Mouse (Mus musculus): ENCODE measurements around the gene C1ql2. TPM values are rescaled to one million over a fixed set of nuclear protein-coding genes. Genes with fewer than 3 reads are reported as not detected.

C1ql2 gene
- polyA plus RNA-seq (2017; shearing (Covaris generic)), result not detected

GRCm38 (mm10) chr1:120340419-120341171 lies at the start of gene C1ql2:
Gene C1ql2, plus strand, starts transcription at chr1:120340582.
- ATAC-seq, result no peak

GRCm38 (mm10) chr1:120291709-120292108 lies 48.7 kb upstream of the C1ql2 start:
- no peak for ATAC-seq

- ATAC-seq, result no peak
Observed at GRCm38 (mm10) chr1:120293803-120294202, 46.6 kb upstream of the C1ql2 start.

GRCm38 (mm10) chr1:120296936-120297335 lies 43.4 kb upstream of the C1ql2 start:
- no peak for ATAC-seq

- no peak for ATAC-seq
Observed at GRCm38 (mm10) chr1:120305801-120306200, 34.6 kb upstream of the C1ql2 start.

GRCm38 (mm10) chr1:120321270-120322021 lies 18.9 kb upstream of the C1ql2 start:
- ATAC-seq, result no peak

- no peak for ATAC-seq
Observed at GRCm38 (mm10) chr1:120323131-120323561, 17.2 kb upstream of the C1ql2 start.

GRCm38 (mm10) chr1:120327714-120328113 lies 12.7 kb upstream of the C1ql2 start:
- no peak for ATAC-seq

GRCm38 (mm10) chr1:120328212-120328611 lies 12.2 kb upstream of the C1ql2 start:
- ATAC-seq, result no peak

GRCm38 (mm10) chr1:120331841-120332240 lies 8.5 kb upstream of the C1ql2 start:
- no peak for ATAC-seq

GRCm38 (mm10) chr1:120337970-120338369 lies 2.4 kb upstream of the C1ql2 start:
- ATAC-seq, result no peak

- ATAC-seq, result no peak
Observed at GRCm38 (mm10) chr1:120341172-120341675, 842 bp downstream of the C1ql2 start.

- no peak for ATAC-seq
Observed at GRCm38 (mm10) chr1:120341811-120342370, 1.5 kb downstream of the C1ql2 start.

GRCm38 (mm10) chr1:120342371-120342821 lies 2.0 kb downstream of the C1ql2 start:
- no peak for ATAC-seq

GRCm38 (mm10) chr1:120345001-120345400 lies 4.6 kb downstream of the C1ql2 start:
- ATAC-seq, result no peak

- no peak for ATAC-seq
Observed at GRCm38 (mm10) chr1:120354387-120354786, 14.0 kb downstream of the C1ql2 start.

- ATAC-seq, result no peak
Observed at GRCm38 (mm10) chr1:120357371-120358274, 17.2 kb downstream of the C1ql2 start.

GRCm38 (mm10) chr1:120363638-120364037 lies 23.3 kb downstream of the C1ql2 start:
- no peak for ATAC-seq

GRCm38 (mm10) chr1:120368138-120368537 lies 27.8 kb downstream of the C1ql2 start:
- ATAC-seq, result no peak

GRCm38 (mm10) chr1:120374131-120374530 lies 33.7 kb downstream of the C1ql2 start:
- no peak for ATAC-seq

GRCm38 (mm10) chr1:120374832-120375231 lies 34.5 kb downstream of the C1ql2 start:
- no peak for ATAC-seq

- ATAC-seq, result no peak
Observed at GRCm38 (mm10) chr1:120385029-120385571, 44.7 kb downstream of the C1ql2 start.

Measured in activated CD4-positive, CD25-positive, alpha-beta regulatory T cell, adult 4 months (primary cell).